Mouse (Mus musculus): Measurements from ENCODE around the gene Bcl2l12.

- TF ChIP-seq GATA1 (IDR thresholded peaks at IDR 0.05; ENCODE audit: low read length) (no peak), TAL1 (IDR thresholded peaks at IDR 0.05; ENCODE audit: low read length) (no peak)
These were observed 31.9 kb downstream of the Bcl2l12 start for GRCm38 (mm10) chr7:44966638-44967037.
